Mouse (Mus musculus) hindlimb bud, embryonic 11.5 days (tissue): ENCODE results near the gene Gm21738.
"Not testable (repeated sequence)": the region's sequence is repeated elsewhere in the genome, so short reads cannot be mapped to it uniquely, and the experiment has no call there.

Experiments used
- DNase-seq: peaks from one replicate; pipeline ENCODE4 v3.0.0-alpha.2; 2012; ENCODE audit warnings: low read depth, low spot score; ENCODE audit errors: extremely low spot score

Gm21738 gene

GRCm38 (mm10) chr14:19418830-19419229, at the start of gene Gm21738:
Gm21738 (minus strand) TSS chr14:19418930.
- not testable (repeated sequence) for DNase-seq

- not testable (repeated sequence) for DNase-seq
Observed at GRCm38 (mm10) chr14:19383741-19384140, 35.0 kb downstream of the Gm21738 start.
